Mouse (Mus musculus): ENCODE measurements around the gene Spata13.

- no peak for TF ChIP-seq MYOD1 (IDR thresholded peaks at IDR 0.05; ENCODE audit: control insufficient read depth in 1 of 3, insufficient read length in 2 of 3, low read depth in 2 of 3)
- no peak for TF ChIP-seq MYOG (IDR thresholded peaks at IDR 0.05; ENCODE audit: control insufficient read depth in 1 of 3, insufficient read depth in 1 of 3, insufficient read length in 2 of 3, low read depth in 2 of 3)
- TF ChIP-seq TCF12 (IDR thresholded peaks at IDR 0.05; ENCODE audit: insufficient read depth, poor library complexity, severe bottlenecking) = no peak
- TF ChIP-seq REST (IDR thresholded peaks at IDR 0.05; ENCODE audit: insufficient read depth, insufficient read length) = no peak
These were observed 12.6 kb downstream of the Spata13 start for GRCm38 (mm10) chr14:60646373-60646772.
